Mouse (Mus musculus) E14TG2a.4 (cell line): ENCODE data around the gene E2f4.
A peak's percentile ranks its signal among the peaks of the same experiment; 100 is the strongest.

Source experiments
- CTCF ChIP-seq: conservative IDR thresholded peaks from 2 replicates; pipeline ENCODE4 v1.5.1; 2014; ENCODE audit warnings: low read length
- NANOG ChIP-seq: IDR thresholded peaks from 2 replicates; pipeline ENCODE4 v1.6.1; 2014; ENCODE audit warnings: borderline replicate concordance, low read length, mixed read lengths
- POU5F1 ChIP-seq: IDR thresholded peaks from 2 replicates; pipeline ENCODE4 v1.6.1; 2014; ENCODE audit warnings: low read length, borderline replicate concordance

GRCm38 (mm10) chr8:105290554-105291314, 6.7 kb upstream of the E2f4 start:
- peak; percentile 94 for TF ChIP-seq CTCF
- TF ChIP-seq NANOG: no peak
- no peak for TF ChIP-seq POU5F1
